In the genomic region with DNA sequence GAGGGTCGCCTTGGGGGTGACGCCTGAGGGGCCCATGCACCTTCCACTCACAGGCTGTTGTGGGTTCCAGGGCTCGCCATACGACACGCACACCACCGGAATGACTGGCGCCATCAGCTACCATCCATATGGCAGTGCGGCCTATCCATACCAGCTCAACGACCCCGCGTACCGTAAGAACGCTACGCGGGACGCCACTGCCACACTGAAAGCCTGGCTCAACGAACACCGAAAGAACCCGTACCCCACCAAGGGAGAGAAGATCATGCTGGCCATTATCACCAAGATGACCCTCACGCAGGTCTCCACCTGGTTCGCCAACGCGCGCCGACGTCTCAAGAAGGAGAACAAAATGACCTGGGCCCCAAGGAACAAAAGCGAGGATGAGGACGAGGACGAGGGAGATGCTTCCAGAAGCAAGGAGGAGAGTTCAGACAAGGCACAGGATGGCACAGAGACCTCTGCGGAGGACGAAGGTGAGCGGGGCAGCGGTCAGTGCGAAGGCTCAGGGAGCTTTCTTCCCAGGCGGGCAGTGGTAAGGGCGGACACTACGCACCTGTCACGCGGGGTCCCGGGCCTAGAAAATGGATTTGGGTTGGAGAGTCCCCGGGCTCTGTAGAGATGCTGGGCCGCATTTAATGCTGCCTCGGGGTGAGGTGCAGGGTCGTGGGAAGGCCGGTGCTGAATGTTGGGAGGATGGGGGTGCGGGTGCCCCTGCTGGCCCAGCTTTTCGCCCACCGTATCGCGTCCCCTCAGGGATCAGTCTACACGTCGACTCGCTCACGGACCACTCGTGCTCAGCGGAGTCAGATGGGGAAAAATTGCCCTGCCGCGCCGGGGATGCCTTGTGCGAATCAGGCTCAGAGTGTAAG, we compare ENCODE assay signal across 10 mouse cellular contexts. TPM values are rescaled to one million over a fixed set of nuclear protein-coding genes. Genes with fewer than 3 reads are reported as not detected.
DNase-seq lines count a peak whose midpoint lies in the region; ATAC-seq and TF ChIP-seq lines count a peak whose summit lies in the region.
"Had no signal": no experiment of that assay in that cellular context is flagged by ENCODE, and none has a peak within 500 bp of the region (broad histone marks: within the 10 kb centered on the region; RNA-seq: fewer than 3 reads in every experiment).

No protein-coding gene starts in this region.

- H3K27me3 ChIP-seq in heart, embryonic 10.5 days (ENCODE audit: insufficient read depth, poor library complexity, severe bottlenecking) = peaks cover 99% of the 10 kb centered on the region
- H3K27me3 ChIP-seq in testis, adult 2 months (ENCODE audit: control insufficient read depth, insufficient read depth, low read length) = no peaks in the 10 kb centered on the region; the same call in 1 of the 2 replicates
- H3K27me3 ChIP-seq in limb, embryonic 12.5 days = peaks cover 96% of the 10 kb centered on the region

- H3K9ac ChIP-seq in limb, embryonic 12.5 days (replicated peaks) = no peak overlapping the region; the same call in 1 of the 2 replicates

- DNase-seq in heart, embryonic 10.5 days (ENCODE audit: low spot score) = no peak
- no peak for DNase-seq in heart, adult 8-10 months (ENCODE audit: low spot score)
- no peak for DNase-seq in testis, postnatal 10 days (ENCODE audit: low spot score)
- no peak for DNase-seq in frontal cortex, postnatal 25 days (ENCODE audit: low spot score in 2 of 2)
- no peak for DNase-seq in frontal cortex, postnatal 14 days (ENCODE audit: low spot score in 2 of 2)
- DNase-seq: B cell, adult 2 months had no signal

- no peak for TF ChIP-seq CTCF in testis, adult 2 months (IDR thresholded peaks at IDR 0.05; ENCODE audit: control insufficient read depth, insufficient read depth, insufficient replicate concordance, low read depth, low read length)

- no peak for ATAC-seq in limb, embryonic 12.5 days (ENCODE audit: insufficient number of reproducible peaks, insufficient read depth, low FRiP score, low TSS enrichment, low read depth)
- ATAC-seq in inflammation-experienced regulatory T-cells, adult 6 months = no peak

- H3K27ac ChIP-seq in heart, embryonic 10.5 days = peak overlapping the region; percentile 90
- no peak overlapping the region for H3K27ac ChIP-seq in testis, adult 2 months (ENCODE audit: control insufficient read depth, insufficient read depth, low read depth, low read length)
- no peak overlapping the region for H3K27ac ChIP-seq in limb, embryonic 12.5 days
- H3K27ac ChIP-seq: macrophage had no signal

- no peak for TF ChIP-seq POLR2A in testis, adult 2 months (IDR thresholded peaks at IDR 0.05; ENCODE audit: control insufficient read depth, low read depth, low read length)

- 0 out of 2 replicates have a peak, but pooled peaks cover 7% of the 10 kb centered on the region for H3K36me3 ChIP-seq in heart, embryonic 10.5 days
- no peaks in the 10 kb centered on the region for H3K36me3 ChIP-seq in testis, adult 2 months (ENCODE audit: control insufficient read depth, insufficient read depth, low read length)
- H3K36me3 ChIP-seq in limb, embryonic 12.5 days = no peaks in the 10 kb centered on the region

- H3K9me3 ChIP-seq in heart, embryonic 10.5 days = no peaks in the 10 kb centered on the region
- no peaks in the 10 kb centered on the region for H3K9me3 ChIP-seq in limb, embryonic 12.5 days

- peak overlapping the region; percentile 80 for H3K4me3 ChIP-seq in heart, embryonic 10.5 days
- H3K4me3 ChIP-seq in testis, adult 2 months (ENCODE audit: control insufficient read depth, low read depth, low read length) = peak overlapping the region; percentile 57
- H3K4me3 ChIP-seq in limb, embryonic 12.5 days (replicated peaks) = peak overlapping the region; percentile 60

- 2% methylated on average over 60 of the region's 60 CpGs for WGBS in heart, embryonic 10.5 days
- 2% methylated on average over 60 of the region's 60 CpGs for WGBS in limb, embryonic 12.5 days

- H3K4me2 ChIP-seq in limb, embryonic 12.5 days = peak overlapping the region; percentile 90

- H3K4me1 ChIP-seq in heart, embryonic 10.5 days = peaks cover 34% of the 10 kb centered on the region
- H3K4me1 ChIP-seq in testis, adult 2 months (ENCODE audit: control insufficient read depth, insufficient read depth, low read length) = peaks cover 26% of the 10 kb centered on the region
- peaks cover 38% of the 10 kb centered on the region for H3K4me1 ChIP-seq in limb, embryonic 12.5 days (replicated peaks)

RNA-seq across cellular contexts. Expression of a gene that starts 2.1 kb away (rescaled TPM):
- 10.1 and 12.8 TPM in 2 replicates for polyA plus RNA-seq in heart, embryonic 10.5 days (2016; fragmentation: Nextera tagmentation; extraction: Ambion mirVana)
- 1 to 10 TPM; 3.8 to 7.4 (median 4.9) TPM for total RNA-seq in heart, adult 8-10 months (2022)
- 2.7 and 3.5 TPM in 2 replicates for polyA plus RNA-seq in testis, adult 2 months (2012; rRNA removed)
- polyA plus RNA-seq in limb, embryonic 12.5 days (2016; fragmentation: Nextera tagmentation; extraction: Ambion mirVana) = 8.7 and 9.5 TPM in 2 replicates
- not detected for polyA plus RNA-seq in inflammation-experienced regulatory T-cells, adult 6 months (2017; shearing (Covaris generic))
- polyA plus RNA-seq: macrophage had no signal
